Mouse (Mus musculus) splenic B cell, adult 2 months (primary cell): ENCODE measurements around the gene Mfsd6l.

Source experiments
- DNase-seq: peaks from one replicate; pipeline ENCODE4 v3.0.0-alpha.2; 2011; ENCODE audit warnings: low read depth, low spot score
- H3K27me3 ChIP-seq: 2 replicates; pipeline ENCODE4 v1.6.1; 2012; ENCODE audit warnings: mild to moderate bottlenecking, low read length, moderate library complexity, mixed read lengths; ENCODE audit not compliant: control insufficient read depth, poor library complexity, insufficient read depth, severe bottlenecking
- H3K36me3 ChIP-seq: 2 replicates; pipeline ENCODE4 v1.6.1; 2012; ENCODE audit warnings: mild to moderate bottlenecking, low read length, moderate library complexity, mixed read lengths; ENCODE audit not compliant: control insufficient read depth, poor library complexity, insufficient read depth, severe bottlenecking

The Mfsd6l gene

DNA sequence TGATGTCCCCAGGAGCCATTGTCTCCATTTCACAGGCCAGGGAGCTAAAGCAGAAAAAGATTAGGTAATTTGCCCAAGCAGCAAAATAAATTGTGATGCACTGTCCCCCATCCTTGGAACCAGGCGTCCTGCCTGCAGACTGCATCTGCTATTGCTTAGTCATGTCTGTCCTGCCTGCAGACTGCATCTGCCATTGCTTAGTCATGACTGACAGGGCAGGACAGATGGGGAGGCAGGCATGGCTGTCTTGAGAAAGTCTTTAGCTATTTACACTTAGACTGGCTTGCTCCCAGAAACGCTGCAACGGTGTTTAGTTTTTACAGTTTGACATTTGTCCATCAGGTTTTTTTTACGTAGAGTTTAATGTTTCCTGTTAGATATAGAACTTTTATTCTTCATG, 19.5 kb upstream of the Mfsd6l start:
- no peak for DNase-seq
- H3K27me3 ChIP-seq: no peaks in the 10 kb centered on the region

DNA sequence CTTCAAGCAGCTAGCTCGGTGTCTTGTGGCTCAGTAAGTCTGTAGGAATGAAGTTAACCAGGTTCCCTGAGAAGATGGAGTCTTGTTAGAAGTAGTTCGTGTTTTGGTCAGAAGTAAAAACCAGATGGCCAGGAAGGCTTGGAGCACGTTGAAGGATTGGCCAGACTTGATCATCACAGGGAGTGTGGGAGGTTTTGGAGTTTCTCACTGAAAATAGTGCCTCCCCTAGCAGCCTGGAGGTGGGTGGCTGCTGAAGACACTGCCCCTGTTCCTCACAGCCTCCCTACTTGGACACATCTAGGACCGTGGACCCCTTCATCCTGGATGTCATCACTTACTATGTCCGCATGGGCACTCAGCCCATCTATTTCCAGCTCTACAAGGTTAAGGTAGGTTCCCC, 16.4 kb upstream of the Mfsd6l start:
- no peak for DNase-seq
- Histone ChIP-seq H3K36me3 (no peaks in the 10 kb centered on the region), H3K27me3 (no peaks in the 10 kb centered on the region)

More for the DNA sequence above, 19.5 kb upstream of the Mfsd6l start:
- no peaks in the 10 kb centered on the region for H3K36me3 ChIP-seq

DNA sequence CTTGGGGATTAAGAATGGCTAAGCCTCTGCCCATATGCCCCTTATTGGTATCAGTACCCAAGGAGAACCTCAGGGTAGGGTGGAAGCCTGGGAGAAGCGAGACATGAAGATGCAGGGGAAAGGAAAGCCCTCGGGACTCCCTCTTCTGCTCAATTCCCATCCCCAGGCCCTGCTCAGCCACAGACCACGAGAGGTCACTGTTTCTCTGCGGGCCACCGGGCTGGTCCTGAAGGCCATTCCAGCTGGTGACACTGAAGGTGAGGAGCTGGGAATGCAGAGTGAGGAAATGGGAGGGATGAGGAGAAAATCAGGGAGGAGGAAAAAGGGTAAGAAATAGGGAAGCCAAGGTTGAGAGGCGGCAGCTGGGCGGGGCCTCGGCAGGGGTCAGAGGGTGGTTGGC, 11.4 kb upstream of the Mfsd6l start:
- Histone ChIP-seq H3K27me3 (no peaks in the 10 kb centered on the region), H3K36me3 (no peaks in the 10 kb centered on the region)
- DNase-seq: no peak

DNA sequence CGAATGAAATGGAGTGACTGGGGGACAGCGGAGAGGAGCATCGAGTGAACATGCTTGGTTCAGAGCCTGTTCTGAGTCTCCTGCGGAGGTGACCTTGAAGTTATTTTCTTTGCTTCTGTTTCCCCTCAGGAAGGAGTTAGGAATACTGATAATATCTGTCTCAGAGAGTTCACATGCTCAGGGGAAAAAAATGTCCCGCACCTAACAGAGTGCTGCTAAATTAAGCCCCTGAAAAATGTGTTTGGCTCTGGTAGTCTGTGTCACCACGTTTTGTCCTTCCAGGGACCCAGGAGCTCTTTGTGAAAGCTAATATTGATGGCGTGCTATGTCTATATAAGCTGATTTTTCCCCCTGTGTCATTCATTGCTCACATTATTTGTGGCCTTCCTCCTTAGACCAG, 10.8 kb upstream of the Mfsd6l start:
- no peak for DNase-seq
- no peaks in the 10 kb centered on the region for H3K36me3 ChIP-seq

DNA sequence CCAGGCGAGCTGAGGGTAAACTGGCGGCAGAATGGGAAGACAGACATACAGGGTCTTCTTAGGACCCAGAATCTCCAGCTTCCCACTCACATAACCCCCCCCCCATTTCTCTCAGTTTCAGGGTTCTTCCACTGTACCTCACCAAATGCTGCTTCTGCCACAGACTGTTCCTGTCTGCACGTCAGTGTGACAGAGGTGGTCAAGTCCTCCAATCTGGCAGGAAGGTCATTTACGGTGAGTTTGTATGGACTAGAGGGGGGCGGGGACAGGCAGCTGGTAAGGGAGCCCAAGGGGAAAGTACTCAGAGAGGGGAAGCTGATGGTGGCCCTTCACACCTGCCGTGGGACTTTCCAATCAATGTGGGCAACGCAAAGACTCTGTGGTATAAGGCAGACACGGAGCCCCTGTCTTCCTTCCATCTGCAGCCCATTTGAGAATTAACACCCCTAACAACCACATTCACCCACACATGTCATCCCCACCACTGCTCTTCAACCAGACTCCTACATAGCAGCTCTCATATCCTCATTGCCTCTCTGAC, 10.2 kb upstream of the Mfsd6l start:
- peak; percentile 16 for DNase-seq

More for the DNA sequence above, 10.8 kb upstream of the Mfsd6l start:
- no peaks in the 10 kb centered on the region for H3K27me3 ChIP-seq

DNA sequence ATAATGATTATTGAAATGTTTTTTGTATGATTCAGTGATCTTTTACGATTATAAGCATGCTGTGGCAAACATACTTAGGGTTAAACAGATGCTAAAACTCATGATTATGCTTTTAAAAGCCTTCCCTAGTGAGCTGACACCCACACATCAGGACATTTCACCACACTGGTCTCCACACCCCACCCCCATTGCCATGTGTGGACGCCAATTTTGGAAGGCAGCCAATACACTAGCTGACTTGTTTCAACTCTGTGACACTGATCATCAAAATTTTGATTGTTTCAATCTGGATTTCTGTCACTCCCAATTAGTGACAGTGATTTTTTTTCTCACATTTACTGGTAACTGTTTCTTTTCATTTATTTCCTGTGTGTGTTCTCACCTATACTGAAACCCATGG, 8.5 kb upstream of the Mfsd6l start:
- H3K27me3 ChIP-seq: no peaks in the 10 kb centered on the region
- H3K36me3 ChIP-seq: no peaks in the 10 kb centered on the region
- no peak for DNase-seq

More for the DNA sequence above, 10.2 kb upstream of the Mfsd6l start:
- Histone ChIP-seq H3K36me3 (no peaks in the 10 kb centered on the region), H3K27me3 (no peaks in the 10 kb centered on the region)

DNA sequence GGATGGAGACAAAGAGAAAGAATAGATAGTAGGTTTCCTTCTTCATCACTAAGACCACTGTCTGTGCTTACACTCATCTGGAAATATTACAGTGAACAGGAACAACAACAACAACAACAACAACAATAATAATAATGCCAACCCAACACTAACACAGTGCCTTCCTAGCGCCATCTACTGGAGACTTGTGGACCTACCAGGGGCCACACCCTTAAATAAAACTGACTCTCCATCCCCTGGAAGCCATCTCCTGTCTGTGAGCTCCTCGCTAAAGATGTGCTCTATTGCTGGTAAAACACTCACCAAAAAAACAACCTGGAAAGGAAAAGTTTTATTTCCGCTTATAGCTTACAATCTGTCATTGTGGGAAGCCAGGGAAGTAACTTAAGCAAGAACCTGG, 6.4 kb upstream of the Mfsd6l start:
- DNase-seq: peak; percentile 65
- H3K27me3 ChIP-seq: no peaks in the 10 kb centered on the region

DNA sequence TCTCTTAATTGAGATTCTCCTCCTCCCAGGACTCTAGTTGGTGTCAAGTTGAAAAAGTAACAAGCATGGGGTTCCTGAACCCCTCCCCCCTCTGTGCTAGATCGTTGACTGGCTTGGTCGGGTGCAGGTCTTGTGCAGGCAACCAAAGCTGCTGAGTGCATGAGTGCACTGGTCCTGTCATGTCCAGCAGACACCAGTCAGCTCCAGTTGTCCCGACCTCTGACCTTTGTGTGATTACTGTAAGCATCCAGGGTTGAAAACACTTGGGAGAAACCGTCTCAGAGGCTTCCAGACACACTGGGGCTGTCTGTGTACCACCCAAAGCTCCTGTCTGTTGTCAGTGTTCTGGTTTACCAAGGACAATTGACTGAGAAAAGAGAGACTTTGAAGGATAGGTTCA, 5.6 kb upstream of the Mfsd6l start:
- Histone ChIP-seq H3K36me3 (no peaks in the 10 kb centered on the region), H3K27me3 (no peaks in the 10 kb centered on the region)
- DNase-seq: no peak

More for the DNA sequence above, 6.4 kb upstream of the Mfsd6l start:
- H3K36me3 ChIP-seq: no peaks in the 10 kb centered on the region

DNA sequence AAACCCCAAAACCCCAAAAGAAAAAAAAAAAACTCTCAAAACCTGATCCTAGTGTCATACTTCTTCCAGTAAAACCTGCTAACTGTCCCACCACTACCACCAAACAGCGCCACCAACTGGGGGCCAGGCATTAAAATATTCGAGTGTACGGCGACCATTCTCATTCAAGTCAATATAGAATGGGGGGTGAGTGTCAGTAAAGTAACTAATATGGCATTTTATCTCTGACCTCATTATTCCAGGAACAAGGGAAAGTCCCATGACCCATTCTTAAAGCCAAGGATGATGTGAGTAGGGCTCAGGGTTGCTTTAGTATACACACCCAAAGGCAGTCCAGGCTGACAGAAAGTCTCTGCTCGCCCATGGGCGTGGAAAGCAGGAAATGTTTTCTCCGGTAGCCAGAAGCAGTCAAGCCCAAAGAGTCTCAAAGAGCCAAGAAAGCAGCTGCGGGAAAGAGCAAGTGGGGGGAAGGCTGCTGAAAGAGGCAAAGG, 2.0 kb upstream of the Mfsd6l start:
- H3K36me3 ChIP-seq: no peaks in the 10 kb centered on the region
- peak; percentile 42 for DNase-seq
- no peaks in the 10 kb centered on the region; the same call in 1 of the 2 replicates for H3K27me3 ChIP-seq

DNA sequence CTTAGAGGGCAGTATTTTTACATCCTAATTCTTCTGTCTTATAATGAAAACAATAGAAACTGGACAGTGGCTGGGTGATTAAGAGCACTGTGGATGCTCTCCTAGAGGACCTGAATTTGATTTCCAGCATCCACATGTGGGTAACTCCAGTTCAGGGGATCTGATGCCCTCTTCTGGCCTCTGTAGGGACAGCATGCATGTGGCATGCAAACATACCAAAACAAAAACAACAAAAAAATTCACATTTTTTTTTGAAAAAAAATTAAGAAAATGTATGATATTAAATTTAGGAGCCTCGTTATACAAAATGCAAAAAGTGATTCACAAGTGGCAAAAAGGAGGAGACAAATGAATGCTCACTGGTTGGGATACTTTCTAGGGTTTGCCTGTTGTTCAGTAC, 3.6 kb downstream of the Mfsd6l start:
- H3K27me3 ChIP-seq: no peaks in the 10 kb centered on the region; the same call in 1 of the 2 replicates
- H3K36me3 ChIP-seq: no peaks in the 10 kb centered on the region
- DNase-seq: peak; percentile 35

DNA sequence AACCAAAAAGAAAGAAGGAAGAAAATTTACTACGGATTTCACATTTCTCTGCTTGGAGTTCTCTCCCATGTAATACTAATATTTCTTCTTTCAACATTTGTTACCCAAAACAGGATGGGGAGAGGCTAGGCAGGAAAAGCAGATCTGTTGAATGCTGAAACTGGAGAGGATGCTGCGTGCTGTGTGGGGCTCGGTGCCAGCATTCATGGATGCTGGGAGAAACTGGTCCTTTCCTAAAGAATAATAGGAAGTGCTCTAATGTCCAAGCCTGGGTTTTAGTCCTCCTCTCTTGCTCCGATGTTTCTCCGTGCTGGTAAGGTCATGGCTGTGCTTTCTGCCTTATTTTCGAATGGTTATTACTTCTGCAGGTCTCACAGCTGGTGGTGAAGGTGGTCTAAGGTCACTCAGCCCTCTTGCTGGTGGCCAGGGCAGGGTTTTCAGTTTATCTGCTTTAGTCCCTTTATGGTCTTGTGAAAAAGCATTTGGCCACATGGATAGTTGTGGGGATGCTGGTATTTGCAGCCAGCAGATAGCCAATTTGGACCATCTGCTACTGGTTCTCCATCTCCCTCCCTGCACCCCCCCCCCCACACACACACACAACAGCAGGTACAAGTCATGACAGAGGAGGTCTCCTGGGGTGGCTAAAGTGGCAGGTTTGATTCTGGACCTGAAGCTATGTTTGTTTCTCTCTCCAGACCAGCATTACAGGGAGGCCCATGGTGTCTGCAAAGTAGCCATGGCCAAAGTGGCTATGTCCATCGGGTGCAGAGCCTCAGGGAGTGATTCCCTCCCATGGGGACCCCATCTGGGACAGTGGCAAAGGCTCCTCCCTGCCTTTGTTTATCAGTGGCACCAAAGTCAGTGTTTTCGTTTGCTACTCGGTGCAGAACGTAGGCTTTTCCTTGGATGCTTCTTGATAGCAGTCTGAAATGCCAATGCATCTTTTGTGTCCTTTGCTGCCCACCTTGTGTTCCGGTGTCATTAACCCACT, 6.3 kb downstream of the Mfsd6l start:
- no peak for DNase-seq
- no peaks in the 10 kb centered on the region for H3K27me3 ChIP-seq
- H3K36me3 ChIP-seq: no peaks in the 10 kb centered on the region

DNA sequence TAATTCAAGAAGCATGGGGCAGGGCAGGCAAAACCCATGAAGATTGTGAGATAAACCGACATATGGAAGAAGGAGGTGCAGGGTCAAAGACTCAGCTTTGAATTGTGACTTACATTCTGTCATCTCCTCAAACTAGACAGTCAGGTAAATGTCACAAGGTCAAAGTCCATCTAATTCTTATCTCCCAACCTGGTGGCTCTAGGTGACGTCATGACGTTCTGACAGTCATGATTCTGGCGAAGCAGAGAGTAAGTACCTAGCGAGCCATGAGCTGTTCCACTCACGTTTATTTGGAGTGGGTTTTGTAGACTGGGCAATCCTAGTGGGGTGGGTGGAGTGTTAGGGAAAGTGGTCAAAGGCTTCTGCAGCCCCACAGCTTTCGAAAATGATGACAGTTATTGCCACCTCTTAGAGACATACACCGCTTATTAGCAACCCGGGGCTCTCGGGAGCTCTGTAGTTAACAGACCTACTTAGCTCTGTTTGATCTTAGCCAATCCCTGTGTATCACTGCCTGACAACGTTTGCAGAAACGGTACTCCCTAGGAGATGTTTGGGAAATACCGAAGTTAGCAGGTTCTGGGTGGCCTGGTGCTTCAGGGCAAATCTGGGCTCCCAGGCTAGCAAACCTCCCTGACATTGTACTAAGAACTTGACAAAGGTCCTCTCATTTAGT, 8.5 kb downstream of the Mfsd6l start:
- Histone ChIP-seq H3K36me3 (no peaks in the 10 kb centered on the region), H3K27me3 (no peaks in the 10 kb centered on the region)
- no peak for DNase-seq

DNA sequence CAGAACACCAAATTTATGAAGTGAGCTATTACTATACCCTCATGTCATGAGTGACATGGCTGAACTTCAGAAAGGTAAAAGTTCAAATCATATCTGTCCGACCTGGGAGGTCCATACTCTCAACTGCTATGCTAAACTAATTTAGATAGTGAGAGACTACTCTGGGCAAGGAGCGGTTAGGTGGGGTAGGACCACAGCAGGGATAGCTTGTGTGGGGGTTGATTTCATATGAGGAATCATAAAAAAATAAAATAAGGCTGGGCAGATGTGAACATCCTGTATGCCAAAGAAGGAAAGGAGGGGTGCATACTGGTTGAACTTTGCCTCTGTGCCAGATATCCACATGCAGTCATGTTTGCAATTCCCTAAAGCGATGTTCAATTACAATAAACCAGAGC, 9.0 kb downstream of the Mfsd6l start:
- H3K36me3 ChIP-seq: no peaks in the 10 kb centered on the region

DNA sequence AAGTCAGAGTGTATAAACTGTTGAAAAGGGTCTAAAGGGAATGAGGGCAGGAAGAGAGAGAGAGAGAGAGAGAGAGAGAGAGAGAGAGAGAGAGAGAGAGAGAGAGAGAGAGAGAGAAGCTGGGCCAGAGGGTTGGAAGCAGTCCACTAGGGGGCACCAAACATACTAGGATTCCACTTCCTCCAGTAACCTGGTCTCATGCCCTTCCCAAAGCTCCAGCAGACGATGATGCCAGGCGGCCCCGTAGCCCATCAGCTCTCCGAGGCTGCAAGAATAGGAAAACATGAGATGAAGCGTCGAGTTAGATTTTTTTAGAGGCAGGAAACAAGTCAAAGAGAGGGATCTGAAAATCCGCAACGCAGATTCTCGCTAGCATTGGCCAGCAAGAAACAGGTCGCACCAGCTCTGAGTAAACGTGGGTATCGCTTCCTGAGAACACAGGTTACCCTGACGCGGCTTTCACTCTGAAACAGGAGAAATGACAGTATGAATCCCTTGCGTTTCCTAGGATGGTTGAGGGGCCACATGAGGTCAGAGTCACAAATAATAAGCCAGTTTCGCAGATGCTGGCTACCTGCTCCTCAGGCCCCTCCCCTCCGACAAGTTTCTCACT, 10.6 kb downstream of the Mfsd6l start:
- H3K27me3 ChIP-seq: no peaks in the 10 kb centered on the region
- no peaks in the 10 kb centered on the region for H3K36me3 ChIP-seq
- DNase-seq: peak; percentile 59

More for the DNA sequence above, 9.0 kb downstream of the Mfsd6l start:
- DNase-seq: no peak
- H3K27me3 ChIP-seq: no peaks in the 10 kb centered on the region
